ENCODE assay signal across 13 mouse cellular contexts in genomic region chr14:78941741-78942475, GRCm38 (mm10).
A peak's percentile ranks its signal among the peaks of the same experiment; 100 is the strongest.
DNase-seq lines count a peak whose midpoint lies in the region; ATAC-seq lines count a peak whose summit lies in the region.
"Had no signal": no experiment of that assay in that cellular context is flagged by ENCODE, and none has a peak within 500 bp of the region (broad histone marks: within the 10 kb centered on the region; RNA-seq: fewer than 3 reads in every experiment).

No protein-coding gene starts in this region.

- ATAC-seq in midbrain, embryonic 14.5 days (ENCODE audit: low FRiP score, low TSS enrichment): no peak

- H3K27me3 ChIP-seq in midbrain, embryonic 14.5 days (ENCODE audit: control insufficient read depth, insufficient read depth, low read length): no peaks in the 10 kb centered on the region
- no peaks in the 10 kb centered on the region for H3K27me3 ChIP-seq in midbrain, embryonic 10.5 days (ENCODE audit: low read depth, poor library complexity, severe bottlenecking)
- no peaks in the 10 kb centered on the region for H3K27me3 ChIP-seq in heart, embryonic 10.5 days (ENCODE audit: insufficient read depth, poor library complexity, severe bottlenecking)
- H3K27me3 ChIP-seq: embryonic facial prominence, embryonic 15.5 days; hindbrain, embryonic 15.5 days; liver, embryonic 15.5 days had no signal

- no peak overlapping the region for H3K9ac ChIP-seq in midbrain, embryonic 14.5 days (replicated peaks; ENCODE audit: low read length)
- H3K9ac ChIP-seq: embryonic facial prominence, embryonic 15.5 days; hindbrain, embryonic 15.5 days; liver, embryonic 15.5 days had no signal

- no peaks in the 10 kb centered on the region for H3K9me3 ChIP-seq in midbrain, embryonic 14.5 days (ENCODE audit: control insufficient read depth, low read length)
- no peaks in the 10 kb centered on the region for H3K9me3 ChIP-seq in midbrain, embryonic 10.5 days (replicated peaks)
- no peaks in the 10 kb centered on the region for H3K9me3 ChIP-seq in heart, embryonic 10.5 days
- H3K9me3 ChIP-seq: embryonic facial prominence, embryonic 15.5 days; hindbrain, embryonic 15.5 days; liver, embryonic 15.5 days had no signal

- WGBS in midbrain, embryonic 14.5 days: 74% methylated on average over 11 of the region's 11 CpGs
- WGBS in midbrain, embryonic 10.5 days: 90% methylated on average over 11 of the region's 11 CpGs
- WGBS in heart, embryonic 10.5 days: 83% methylated on average over 11 of the region's 11 CpGs

- no peaks in the 10 kb centered on the region for H3K4me1 ChIP-seq in midbrain, embryonic 14.5 days (ENCODE audit: control insufficient read depth, insufficient read depth, low read length)
- H3K4me1 ChIP-seq in midbrain, embryonic 10.5 days: no peaks in the 10 kb centered on the region
- no peaks in the 10 kb centered on the region for H3K4me1 ChIP-seq in heart, embryonic 10.5 days
- H3K4me1 ChIP-seq: embryonic facial prominence, embryonic 15.5 days; hindbrain, embryonic 15.5 days; liver, embryonic 15.5 days had no signal

- H3K4me2 ChIP-seq in midbrain, embryonic 14.5 days (ENCODE audit: low read length): no peak overlapping the region
- H3K4me2 ChIP-seq: embryonic facial prominence, embryonic 15.5 days; hindbrain, embryonic 15.5 days; liver, embryonic 15.5 days had no signal

- no peaks in the 10 kb centered on the region for H3K36me3 ChIP-seq in midbrain, embryonic 14.5 days (ENCODE audit: control insufficient read depth, insufficient read depth, low read length)
- no peaks in the 10 kb centered on the region for H3K36me3 ChIP-seq in midbrain, embryonic 10.5 days
- peaks cover 14% of the 10 kb centered on the region for H3K36me3 ChIP-seq in heart, embryonic 10.5 days

- no peak overlapping the region for H3K4me3 ChIP-seq in midbrain, embryonic 14.5 days (replicated peaks; ENCODE audit: low read depth, low read length)
- no peak overlapping the region for H3K4me3 ChIP-seq in midbrain, embryonic 10.5 days
- no peak overlapping the region for H3K4me3 ChIP-seq in heart, embryonic 10.5 days
- H3K4me3 ChIP-seq: embryonic facial prominence, embryonic 15.5 days; hindbrain, embryonic 15.5 days; liver, embryonic 15.5 days had no signal

- no peak overlapping the region for H3K27ac ChIP-seq in midbrain, embryonic 14.5 days (replicated peaks; ENCODE audit: low read depth, low read length)
- no peak overlapping the region for H3K27ac ChIP-seq in midbrain, embryonic 10.5 days (replicated peaks)
- no peak overlapping the region for H3K27ac ChIP-seq in heart, embryonic 10.5 days
- H3K27ac ChIP-seq: embryonic facial prominence, embryonic 15.5 days; hindbrain, embryonic 15.5 days; liver, embryonic 15.5 days had no signal

- intact Hi-C loops in heart, postnatal 25 days (cut with DNase I): no loop called here

- peak; percentile 17 to 39 for DNase-seq in cerebellum, postnatal 14 days
- no peak for DNase-seq in cerebellum, adult 9-11 months
- DNase-seq in midbrain, embryonic 14.5 days: peak; percentile 19
- no peak for DNase-seq in midbrain, embryonic 10.5 days (ENCODE audit: low spot score)
- peak; percentile 30 to 41 for DNase-seq in layer of hippocampus, postnatal 36 days
- peak; percentile 52 to 77 for DNase-seq in right cerebral cortex, postnatal 36 days (ENCODE audit: low spot score in 2 of 2)
- DNase-seq in heart, embryonic 10.5 days (ENCODE audit: low spot score): no peak
- no peak for DNase-seq in heart, postnatal 25 days (ENCODE audit: low spot score)
- DNase-seq: cerebellum, adult 11 months; kidney, postnatal 4 days had no signal

Comparison
In these comparisons a context has a peak if more than half of its experiments do, and no peak if none do; other contexts are left out.
1. DNase-seq: peak in cerebellum, postnatal 14 days (2 of 2), midbrain, embryonic 14.5 days (single experiment), layer of hippocampus, postnatal 36 days (2 of 2) and right cerebral cortex, postnatal 36 days (2 of 2); none in cerebellum, adult 9-11 months (single experiment), midbrain, embryonic 10.5 days (single experiment), heart, embryonic 10.5 days (single experiment) and heart, postnatal 25 days (single experiment).